Mouse (Mus musculus): Measurements from ENCODE around the gene Grm4.

DNA sequence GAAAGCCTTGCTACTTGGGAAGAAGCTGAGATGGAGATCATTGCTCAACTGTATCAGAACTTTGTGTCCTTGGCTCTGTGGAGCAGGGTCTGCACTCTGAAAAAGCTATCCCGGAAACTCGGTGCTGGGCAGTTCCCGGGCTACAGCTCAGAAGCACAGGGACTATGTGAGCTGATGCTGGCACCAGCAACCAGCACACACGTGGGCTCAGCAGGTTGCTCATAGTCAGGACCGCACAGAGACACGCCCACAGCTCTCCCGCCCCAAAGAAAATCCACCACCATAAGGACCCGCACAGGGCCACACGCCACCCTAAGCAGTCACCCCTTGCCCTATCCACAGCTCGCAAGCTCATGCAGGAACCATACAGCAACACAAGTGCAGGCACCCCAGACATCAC, 61.2 kb downstream of the Grm4 start:
- TF ChIP-seq CTCF (IDR thresholded peaks at IDR 0.05; ENCODE audit: borderline replicate concordance, insufficient read depth, low read depth, low read length) (no peak), POLR2A (IDR thresholded peaks at IDR 0.05; ENCODE audit: borderline replicate concordance, insufficient read depth, low read length) (no peak)
